Mouse (Mus musculus) liver, embryonic 16.5 days (tissue): ENCODE data around the gene Gspt1. TPM values are rescaled to one million over a fixed set of nuclear protein-coding genes. Genes with fewer than 3 reads are reported as not detected.

Source experiments
- ATAC-seq: fragments of 200-750 bp; cut with Nextera tagmentation; 2 replicates; pipeline ENCODE4 v1.8.0; 2017; ENCODE audit warnings: low read depth, mild to moderate bottlenecking, moderate number of reproducible peaks, moderate library complexity
- H3K27ac ChIP-seq: fragments of 300-500 bp; sonication (generic); 2 replicates; pipeline ENCODE4 v1.5.1; 2014; ENCODE audit warnings: mild to moderate bottlenecking, low read length
- H3K27me3 ChIP-seq: fragments of 300-500 bp; sonication (generic); 2 replicates; pipeline ENCODE4 v1.6.1; 2014; ENCODE audit warnings: low read depth, low read length, mixed read lengths; ENCODE audit not compliant: control insufficient read depth, insufficient read depth
- H3K36me3 ChIP-seq: fragments of 300-500 bp; sonication (generic); 2 replicates; pipeline ENCODE4 v1.6.1; 2014; ENCODE audit warnings: mild to moderate bottlenecking; ENCODE audit not compliant: control insufficient read depth, insufficient read depth
- H3K4me1 ChIP-seq: fragments of 300-500 bp; sonication (generic); 2 replicates; pipeline ENCODE4 v1.6.1; 2014; ENCODE audit warnings: low read depth, low read length, mixed read lengths; ENCODE audit not compliant: control insufficient read depth
- H3K4me2 ChIP-seq: fragments of 300-500 bp; sonication (generic); 2 replicates; pipeline ENCODE4 v1.6.1; 2014; ENCODE audit warnings: low read depth, low read length, mixed read lengths
- H3K4me3 ChIP-seq: fragments of 300-500 bp; sonication (generic); 2 replicates; pipeline ENCODE4 v1.5.1; 2014; ENCODE audit warnings: low read depth, mild to moderate bottlenecking, low read length
- H3K9ac ChIP-seq: fragments of 300-500 bp; sonication (generic); 2 replicates; pipeline ENCODE4 v1.6.1; 2014; ENCODE audit warnings: low read depth, low read length
- H3K9me3 ChIP-seq: fragments of 300-500 bp; sonication (generic); replicated peaks from 2 replicates; pipeline ENCODE4 v1.6.1; 2016; ENCODE audit warnings: low read length; ENCODE audit not compliant: control insufficient read depth
- WGBS: fragments of 180-500 bp; shearing (Covaris S2); extraction: QIAGEN DNeasy Blood & Tissue Kit; methylation state at CpG from one replicate; pipeline ENCODE4 v1.1.7; 2014; ENCODE audit not compliant: insufficient replicate concordance; 5-methylcytosine and 5-hydroxymethylcytosine counted together
- polyA plus RNA-seq: library from polyadenylated mRNA; unstranded; fragments of >200 nt; fragmentation: Nextera tagmentation; extraction: Ambion mirVana; gene quantifications from 2 replicates; pipeline ENCODE4 v1.2.1, GENCODE M21; 2015

Gspt1 gene
- polyA plus RNA-seq, 1 experiment from 2014 or later: 30.6 TPM

- Histone ChIP-seq H3K27me3 (no peaks in the 10 kb centered on the region), H3K4me1 (no peaks in the 10 kb centered on the region), H3K36me3 (no peaks in the 10 kb centered on the region), H3K27ac (no peak overlapping the region), H3K9me3 (no peaks in the 10 kb centered on the region), H3K9ac (no peak overlapping the region), H3K4me3 (no peak overlapping the region), H3K4me2 (no peak overlapping the region)
- ATAC-seq: no peak
- 51% methylated on average over 3 of the region's 3 CpGs for WGBS
Measured at GRCm38 (mm10) chr16:11276888-11277287, 22.8 kb upstream of the Gspt1 start.

GRCm38 (mm10) chr16:11271073-11271472 is 16.9 kb upstream of the Gspt1 start:
- Histone ChIP-seq H3K4me2 (0 out of 2 replicates have a peak overlapping the region, but pooled peaks have one; percentile 12), H3K4me1 (peaks cover 15% of the 10 kb centered on the region), H3K4me3 (no peak overlapping the region), H3K36me3 (no peaks in the 10 kb centered on the region), H3K27me3 (no peaks in the 10 kb centered on the region), H3K9ac (peak overlapping the region; percentile 37; the same call in 1 of the 2 replicates), H3K27ac (peak overlapping the region; percentile 86), H3K9me3 (no peaks in the 10 kb centered on the region)
- ATAC-seq: peak; percentile 38

- Histone ChIP-seq H3K27me3 (no peaks in the 10 kb centered on the region), H3K9me3 (no peaks in the 10 kb centered on the region), H3K36me3 (no peaks in the 10 kb centered on the region), H3K27ac (peak overlapping the region; percentile 86), H3K4me1 (peaks cover 15% of the 10 kb centered on the region), H3K9ac (0 out of 2 replicates have a peak overlapping the region, but pooled peaks have one; percentile 1), H3K4me3 (no peak overlapping the region), H3K4me2 (no peak overlapping the region)
- WGBS: 19% methylated on average over 2 of the region's 2 CpGs
- ATAC-seq: peak; percentile 97
Measured at GRCm38 (mm10) chr16:11270642-11271041, 16.5 kb upstream of the Gspt1 start.

- no peak overlapping the region for H3K9ac ChIP-seq
- 45% methylated on average over 6 of the region's 6 CpGs for WGBS
- H3K4me1 ChIP-seq: peaks cover 15% of the 10 kb centered on the region
- no peaks in the 10 kb centered on the region for H3K9me3 ChIP-seq
- H3K4me2 ChIP-seq: no peak overlapping the region
- no peak overlapping the region for H3K4me3 ChIP-seq
- H3K36me3 ChIP-seq: no peaks in the 10 kb centered on the region
- ATAC-seq: no peak
- H3K27me3 ChIP-seq: no peaks in the 10 kb centered on the region
- H3K27ac ChIP-seq: peak overlapping the region; percentile 61
Measured at GRCm38 (mm10) chr16:11269808-11270207, 15.7 kb upstream of the Gspt1 start.

GRCm38 (mm10) chr16:11266556-11266955 is 12.4 kb upstream of the Gspt1 start:
- H3K27me3 ChIP-seq: no peaks in the 10 kb centered on the region
- H3K4me2 ChIP-seq: no peak overlapping the region
- H3K27ac ChIP-seq: no peak overlapping the region
- peaks cover 15% of the 10 kb centered on the region for H3K4me1 ChIP-seq
- H3K9ac ChIP-seq: no peak overlapping the region
- H3K36me3 ChIP-seq: no peaks in the 10 kb centered on the region
- 69% methylated on average over 2 of the region's 2 CpGs for WGBS
- ATAC-seq: no peak
- H3K4me3 ChIP-seq: no peak overlapping the region
- H3K9me3 ChIP-seq: no peaks in the 10 kb centered on the region

- no peak overlapping the region for H3K27ac ChIP-seq
- H3K4me3 ChIP-seq: no peak overlapping the region
- H3K9me3 ChIP-seq: no peaks in the 10 kb centered on the region
- H3K9ac ChIP-seq: no peak overlapping the region
- no peaks in the 10 kb centered on the region for H3K36me3 ChIP-seq
- no peaks in the 10 kb centered on the region for H3K27me3 ChIP-seq
- no peaks in the 10 kb centered on the region for H3K4me1 ChIP-seq
- H3K4me2 ChIP-seq: no peak overlapping the region
- ATAC-seq: no peak
Measured at GRCm38 (mm10) chr16:11263266-11263665, 9.1 kb upstream of the Gspt1 start.

- ATAC-seq: no peak
- Histone ChIP-seq H3K27ac (peak overlapping the region; percentile 80), H3K4me1 (peaks cover 8% of the 10 kb centered on the region), H3K36me3 (no peaks in the 10 kb centered on the region), H3K4me3 (peak overlapping the region; percentile 97), H3K27me3 (no peaks in the 10 kb centered on the region), H3K9ac (peak overlapping the region; percentile 83), H3K9me3 (no peaks in the 10 kb centered on the region), H3K4me2 (peak overlapping the region; percentile 69)
- 15% methylated on average over 10 of the region's 10 CpGs for WGBS
Measured at GRCm38 (mm10) chr16:11254723-11255164, 619 bp upstream of the Gspt1 start.

- Histone ChIP-seq H3K36me3 (no peaks in the 10 kb centered on the region), H3K4me1 (peaks cover 9% of the 10 kb centered on the region), H3K4me3 (peak overlapping the region; percentile 97), H3K9ac (peak overlapping the region; percentile 90), H3K9me3 (no peaks in the 10 kb centered on the region), H3K27me3 (no peaks in the 10 kb centered on the region), H3K4me2 (peak overlapping the region; percentile 86), H3K27ac (peak overlapping the region; percentile 90)
- peak; percentile 50 for ATAC-seq
- 0% methylated on average over 58 of the region's 58 CpGs for WGBS
Measured at GRCm38 (mm10) chr16:11253065-11253831, 877 bp downstream of the Gspt1 start.

GRCm38 (mm10) chr16:11247791-11248190 is 6.3 kb downstream of the Gspt1 start:
- Histone ChIP-seq H3K4me1 (peaks cover 11% of the 10 kb centered on the region), H3K9me3 (no peaks in the 10 kb centered on the region), H3K4me2 (no peak overlapping the region), H3K27ac (no peak overlapping the region), H3K36me3 (no peaks in the 10 kb centered on the region), H3K4me3 (no peak overlapping the region), H3K27me3 (no peaks in the 10 kb centered on the region), H3K9ac (no peak overlapping the region)
- no peak for ATAC-seq
- WGBS: 42% methylated on average over 2 of the region's 2 CpGs
